Mouse (Mus musculus) heart, adult 9 months (tissue): ENCODE results near the gene Lhx4.

Source experiments
- DNase-seq, 2 experiments: peaks; one replicate each; pipeline ENCODE4 v3.0.0; 2022; ENCODE audit warnings: low spot score in 2 of 2

Gene Lhx4

GRCm38 (mm10) chr1:155703191-155703680 lies 48.2 kb downstream of the Lhx4 start:
- DNase-seq: no peak

- peak in 1 of 2 experiments; percentile 21 for DNase-seq
Measured at GRCm38 (mm10) chr1:155700886-155701285, 50.6 kb downstream of the Lhx4 start.

GRCm38 (mm10) chr1:155698373-155699159 lies 52.9 kb downstream of the Lhx4 start:
- DNase-seq: no peak

- no peak for DNase-seq
Measured at GRCm38 (mm10) chr1:155693443-155693842, 58.0 kb downstream of the Lhx4 start.

GRCm38 (mm10) chr1:155693026-155693425 lies 58.5 kb downstream of the Lhx4 start:
- DNase-seq: no peak

- no peak for DNase-seq
Measured at GRCm38 (mm10) chr1:155692230-155692629, 59.3 kb downstream of the Lhx4 start.

- DNase-seq: no peak
Measured at GRCm38 (mm10) chr1:155689558-155689957, 61.9 kb downstream of the Lhx4 start.

- DNase-seq: no peak
Measured at GRCm38 (mm10) chr1:155689141-155689540, 62.3 kb downstream of the Lhx4 start.

GRCm38 (mm10) chr1:155686816-155687215 lies 64.7 kb downstream of the Lhx4 start:
- DNase-seq: no peak

- DNase-seq: no peak
Measured at GRCm38 (mm10) chr1:155681116-155681799, 70.2 kb downstream of the Lhx4 start.

- DNase-seq: no peak
Measured at GRCm38 (mm10) chr1:155675570-155675969, 75.9 kb downstream of the Lhx4 start.

- no peak for DNase-seq
Measured at GRCm38 (mm10) chr1:155663994-155664393, 87.5 kb downstream of the Lhx4 start.

GRCm38 (mm10) chr1:155656321-155656720 lies 95.2 kb downstream of the Lhx4 start:
- DNase-seq: no peak

GRCm38 (mm10) chr1:155654961-155655360 lies 96.5 kb downstream of the Lhx4 start:
- DNase-seq: no peak

- DNase-seq: no peak
Measured at GRCm38 (mm10) chr1:155650121-155650846, 101.2 kb downstream of the Lhx4 start.
